9 mouse cellular contexts compared by ENCODE assay signal in the genomic region with DNA sequence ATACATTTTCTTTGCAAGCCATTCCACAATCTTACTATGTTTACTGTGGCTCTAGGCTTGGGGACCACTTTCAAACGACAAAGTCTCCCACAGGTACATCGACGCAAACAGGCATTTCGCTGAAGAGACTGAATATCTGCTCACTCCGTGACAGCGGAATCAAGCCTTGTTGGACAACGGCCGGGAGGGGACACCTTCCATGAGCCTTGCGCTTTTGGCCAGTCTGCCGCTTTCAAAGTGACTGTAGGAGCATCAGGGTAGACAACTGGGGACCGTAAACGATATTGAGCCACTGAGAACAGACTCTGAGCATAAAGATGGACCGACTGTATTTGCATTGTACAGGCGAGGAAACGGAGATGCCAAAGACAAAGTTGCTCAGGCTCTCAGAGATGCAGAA. TPM values are rescaled to one million over a fixed set of nuclear protein-coding genes. Genes with fewer than 3 reads are reported as not detected.
DNase-seq lines count a peak whose midpoint lies in the region; ATAC-seq lines count a peak whose summit lies in the region.
"Had no signal": no experiment of that assay in that cellular context is flagged by ENCODE, and none has a peak within 500 bp of the region (broad histone marks: within the 10 kb centered on the region; RNA-seq: fewer than 3 reads in every experiment).

No protein-coding gene starts in this region.

- no peaks in the 10 kb centered on the region for H3K9me3 ChIP-seq in kidney, embryonic 14.5 days (ENCODE audit: control insufficient read depth, low read length)
- H3K9me3 ChIP-seq in embryonic facial prominence, embryonic 12.5 days = no peaks in the 10 kb centered on the region
- no peaks in the 10 kb centered on the region for H3K9me3 ChIP-seq in hindbrain, embryonic 15.5 days
- H3K9me3 ChIP-seq in midbrain, embryonic 13.5 days = no peaks in the 10 kb centered on the region

- no peaks in the 10 kb centered on the region for H3K27me3 ChIP-seq in kidney, embryonic 14.5 days (ENCODE audit: control insufficient read depth, insufficient read depth, low read length)
- H3K27me3 ChIP-seq in embryonic facial prominence, embryonic 12.5 days = no peaks in the 10 kb centered on the region
- H3K27me3 ChIP-seq in hindbrain, embryonic 15.5 days = no peaks in the 10 kb centered on the region
- H3K27me3 ChIP-seq in midbrain, embryonic 13.5 days = no peaks in the 10 kb centered on the region

- 78% methylated on average over 15 of the region's 15 CpGs for WGBS in kidney, embryonic 14.5 days
- WGBS in embryonic facial prominence, embryonic 12.5 days = 89% methylated on average over 15 of the region's 15 CpGs
- WGBS in hindbrain, embryonic 15.5 days = 87% methylated on average over 15 of the region's 15 CpGs
- 86% methylated on average over 15 of the region's 15 CpGs for WGBS in midbrain, embryonic 13.5 days

- 0 out of 2 replicates have a peak overlapping the region, but pooled peaks have one; percentile 78 for H3K9ac ChIP-seq in kidney, embryonic 14.5 days (ENCODE audit: low read depth, low read length)
- peak overlapping the region; percentile 67; the same call in 1 of the 2 replicates for H3K9ac ChIP-seq in embryonic facial prominence, embryonic 12.5 days
- H3K9ac ChIP-seq in hindbrain, embryonic 15.5 days = no peak overlapping the region
- no peak overlapping the region for H3K9ac ChIP-seq in midbrain, embryonic 13.5 days (replicated peaks)

- H3K36me3 ChIP-seq in kidney, embryonic 14.5 days (ENCODE audit: control insufficient read depth, insufficient read depth, low read length) = peaks cover 11% of the 10 kb centered on the region; the same call in 1 of the 2 replicates
- H3K36me3 ChIP-seq in embryonic facial prominence, embryonic 12.5 days = peaks cover 7% of the 10 kb centered on the region; the same call in 1 of the 2 replicates
- no peaks in the 10 kb centered on the region for H3K36me3 ChIP-seq in hindbrain, embryonic 15.5 days
- peaks cover 10% of the 10 kb centered on the region; the same call in 1 of the 2 replicates for H3K36me3 ChIP-seq in midbrain, embryonic 13.5 days

- H3K4me1 ChIP-seq in kidney, embryonic 14.5 days (ENCODE audit: control insufficient read depth, insufficient read depth, low read length) = no peaks in the 10 kb centered on the region
- H3K4me1 ChIP-seq in embryonic facial prominence, embryonic 12.5 days = peaks cover 8% of the 10 kb centered on the region
- peaks cover 10% of the 10 kb centered on the region for H3K4me1 ChIP-seq in hindbrain, embryonic 15.5 days (replicated peaks)
- peaks cover 12% of the 10 kb centered on the region for H3K4me1 ChIP-seq in midbrain, embryonic 13.5 days (replicated peaks)

- no peak for ATAC-seq in kidney, embryonic 14.5 days (ENCODE audit: low FRiP score, low TSS enrichment)
- ATAC-seq in embryonic facial prominence, embryonic 12.5 days (ENCODE audit: insufficient number of reproducible peaks, insufficient read depth, low FRiP score, low TSS enrichment) = no peak
- ATAC-seq in hindbrain, embryonic 15.5 days (ENCODE audit: low FRiP score, low read depth) = no peak
- no peak for ATAC-seq in midbrain, embryonic 13.5 days

- H3K4me3 ChIP-seq in kidney, embryonic 14.5 days (ENCODE audit: low read length) = peak overlapping the region; percentile 70; the same call in 1 of the 2 replicates
- 0 out of 2 replicates have a peak overlapping the region, but pooled peaks have one; percentile 58 for H3K4me3 ChIP-seq in embryonic facial prominence, embryonic 12.5 days
- H3K4me3 ChIP-seq in hindbrain, embryonic 15.5 days = peak overlapping the region; percentile 64; the same call in 1 of the 2 replicates
- 0 out of 2 replicates have a peak overlapping the region, but pooled peaks have one; percentile 62 for H3K4me3 ChIP-seq in midbrain, embryonic 13.5 days (replicated peaks)

- H3K4me2 ChIP-seq in kidney, embryonic 14.5 days (replicated peaks; ENCODE audit: low read depth, low read length) = peak overlapping the region; percentile 85; the same call in 1 of the 2 replicates
- H3K4me2 ChIP-seq in embryonic facial prominence, embryonic 12.5 days (replicated peaks) = peak overlapping the region; percentile 74
- peak overlapping the region; percentile 77 for H3K4me2 ChIP-seq in hindbrain, embryonic 15.5 days
- peak overlapping the region; percentile 86 for H3K4me2 ChIP-seq in midbrain, embryonic 13.5 days (replicated peaks)

- no peak for DNase-seq in kidney, adult 11 months
- DNase-seq in gastrocnemius, postnatal 10 days = no peak
- no peak for DNase-seq in cerebellum, adult 18-20 months
- DNase-seq in urinary bladder, postnatal 25 days (ENCODE audit: low spot score) = no peak
- DNase-seq: adrenal gland, postnatal 36 days had no signal

- no peak overlapping the region for H3K27ac ChIP-seq in kidney, embryonic 14.5 days (ENCODE audit: low read depth, low read length)
- no peak overlapping the region for H3K27ac ChIP-seq in embryonic facial prominence, embryonic 12.5 days
- H3K27ac ChIP-seq in hindbrain, embryonic 15.5 days (replicated peaks) = no peak overlapping the region
- no peak overlapping the region for H3K27ac ChIP-seq in midbrain, embryonic 13.5 days

RNA-seq across cellular contexts. Expression of a gene that starts 1.5 kb away (rescaled TPM):
- 57.8 and 62.0 TPM in 2 replicates for polyA plus RNA-seq in kidney, embryonic 14.5 days (2014; fragmentation: Nextera tagmentation; extraction: Ambion mirVana)
- polyA plus RNA-seq in embryonic facial prominence, embryonic 12.5 days (2016; fragmentation: Nextera tagmentation; extraction: Ambion mirVana) = 57.5 TPM in 2 replicates
- polyA plus RNA-seq in hindbrain, embryonic 15.5 days (2015; fragmentation: Nextera tagmentation; extraction: Ambion mirVana) = 40.6 and 42.2 TPM in 2 replicates
- 40.1 and 41.4 TPM in 2 replicates for polyA plus RNA-seq in midbrain, embryonic 13.5 days (2015; fragmentation: Nextera tagmentation; extraction: Ambion mirVana)
- 10 to 100 TPM; 21.5 to 22.3 TPM for total RNA-seq in gastrocnemius, postnatal 10 days (2021)

RNA-seq across cellular contexts. Expression of a gene that starts 54.0 kb away (rescaled TPM):
- polyA plus RNA-seq in kidney, embryonic 14.5 days (2014; fragmentation: Nextera tagmentation; extraction: Ambion mirVana) = 18.3 and 34.9 TPM in 2 replicates
- polyA plus RNA-seq in embryonic facial prominence, embryonic 12.5 days (2016; fragmentation: Nextera tagmentation; extraction: Ambion mirVana) = 26.0 and 26.6 TPM in 2 replicates
- polyA plus RNA-seq in hindbrain, embryonic 15.5 days (2015; fragmentation: Nextera tagmentation; extraction: Ambion mirVana) = 12.9 and 13.9 TPM in 2 replicates
- polyA plus RNA-seq in midbrain, embryonic 13.5 days (2015; fragmentation: Nextera tagmentation; extraction: Ambion mirVana) = 13.6 and 13.9 TPM in 2 replicates
- 10 to 100 TPM in 1 of 2 experiments, 1 to 10 TPM in 1; 10.0 to 12.5 TPM for total RNA-seq in gastrocnemius, postnatal 10 days (2021)

Comparison
In these comparisons a context has a peak if more than half of its experiments do, and no peak if none do; other contexts are left out.
1. H3K9ac ChIP-seq: peak in kidney, embryonic 14.5 days (single experiment) and embryonic facial prominence, embryonic 12.5 days (single experiment); none in hindbrain, embryonic 15.5 days (single experiment) and midbrain, embryonic 13.5 days (single experiment).
2. Peak in every context shown above with its lines, with median percentiles within 50 percentile points of each other: H3K4me2 ChIP-seq and H3K4me3 ChIP-seq.